Mouse (Mus musculus) embryonic facial prominence, embryonic 13.5 days (tissue): ENCODE measurements around the gene Sgsh. TPM values are rescaled to one million over a fixed set of nuclear protein-coding genes. Genes with fewer than 3 reads are reported as not detected.
"Not testable (repeated sequence)": the region's sequence is repeated elsewhere in the genome, so short reads cannot be mapped to it uniquely, and the experiment has no call there.

Source experiments
- ATAC-seq: fragments of 200-750 bp; cut with Nextera tagmentation; 2 replicates; pipeline ENCODE4 v1.8.0; 2017; ENCODE audit warnings: low read depth; ENCODE audit not compliant: insufficient number of reproducible peaks, insufficient read depth, low FRiP score, low TSS enrichment
- H3K27ac ChIP-seq: fragments of 300-500 bp; sonication (generic); 2 replicates; pipeline ENCODE4 v1.5.1; 2015; ENCODE audit warnings: moderate library complexity, mild to moderate bottlenecking, inconsistent platforms
- H3K27me3 ChIP-seq: fragments of 300-500 bp; sonication (generic); 2 replicates; pipeline ENCODE4 v1.6.1; 2015; ENCODE audit warnings: mild to moderate bottlenecking, inconsistent platforms
- H3K36me3 ChIP-seq: fragments of 300-500 bp; sonication (generic); 2 replicates; pipeline ENCODE4 v1.6.1; 2015; ENCODE audit warnings: mild to moderate bottlenecking, inconsistent platforms
- H3K4me1 ChIP-seq: fragments of 300-500 bp; sonication (generic); 2 replicates; pipeline ENCODE4 v1.6.1; 2015; ENCODE audit warnings: inconsistent platforms
- H3K4me2 ChIP-seq: fragments of 300-500 bp; sonication (generic); 2 replicates; pipeline ENCODE4 v1.6.1; 2015; ENCODE audit warnings: moderate library complexity, mild to moderate bottlenecking, inconsistent platforms
- H3K4me3 ChIP-seq: fragments of 300-500 bp; sonication (generic); 2 replicates; pipeline ENCODE4 v1.5.1; 2015; ENCODE audit warnings: mild to moderate bottlenecking, inconsistent platforms
- H3K9ac ChIP-seq: fragments of 300-500 bp; sonication (generic); 2 replicates; pipeline ENCODE4 v1.6.1; 2015; ENCODE audit warnings: mild to moderate bottlenecking, inconsistent platforms
- H3K9me3 ChIP-seq: fragments of 300-500 bp; sonication (generic); 2 replicates; pipeline ENCODE4 v1.6.1; 2016; ENCODE audit warnings: inconsistent platforms
- WGBS: fragments of 180-500 bp; shearing (Covaris S2); methylation state at CpG from one replicate; pipeline ENCODE4 v1.1.7; 2015; ENCODE audit warnings: mixed read lengths; 5-methylcytosine and 5-hydroxymethylcytosine counted together
- polyA plus RNA-seq: library from polyadenylated mRNA; unstranded; fragments of >200 nt; fragmentation: Nextera tagmentation; extraction: Ambion mirVana; gene quantifications from 2 replicates; pipeline ENCODE4 v1.2.1, GENCODE M21; 2015

Sgsh gene
- polyA plus RNA-seq, 1 experiment from 2014 or later: 5.9 TPM

DNA sequence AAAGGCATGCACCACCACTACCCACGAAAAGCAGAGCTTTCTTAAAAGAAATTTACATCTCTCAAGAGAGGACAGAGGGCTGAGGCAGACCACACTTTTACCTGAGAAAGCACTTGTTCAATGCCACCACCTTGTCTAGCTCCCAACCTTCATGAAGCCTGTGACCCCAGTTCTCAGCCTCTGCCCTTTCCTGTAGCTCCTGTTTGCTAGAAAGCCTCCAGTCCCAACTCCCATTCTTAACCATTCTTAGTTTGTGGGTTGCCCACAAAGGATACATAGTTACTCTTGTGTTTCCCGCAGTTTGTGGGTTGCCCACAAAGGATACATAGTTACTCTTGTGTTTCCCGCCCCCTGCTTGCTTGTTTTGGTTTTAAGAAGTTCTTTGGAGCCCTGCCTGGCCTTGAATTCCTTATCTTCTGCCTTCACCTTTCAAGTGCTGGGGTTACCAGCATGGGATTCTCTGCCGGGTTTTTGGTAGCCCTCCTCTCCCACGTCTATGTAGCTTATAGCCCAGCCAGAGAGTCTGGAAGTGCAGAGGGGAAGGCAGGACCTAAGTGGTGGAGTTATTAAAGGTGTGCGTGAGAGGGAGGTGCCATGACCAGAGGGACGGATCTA, 36.2 kb upstream of the Sgsh start:
- Histone ChIP-seq H3K9ac (no peak overlapping the region), H3K4me1 (peaks cover 32% of the 10 kb centered on the region), H3K4me3 (peak overlapping the region; percentile 66), H3K36me3 (no peaks in the 10 kb centered on the region), H3K27me3 (peaks cover 92% of the 10 kb centered on the region), H3K27ac (no peak overlapping the region), H3K9me3 (no peaks in the 10 kb centered on the region), H3K4me2 (peak overlapping the region; percentile 97)
- 37% methylated on average over 7 of the region's 7 CpGs for WGBS
- no peak for ATAC-seq

DNA sequence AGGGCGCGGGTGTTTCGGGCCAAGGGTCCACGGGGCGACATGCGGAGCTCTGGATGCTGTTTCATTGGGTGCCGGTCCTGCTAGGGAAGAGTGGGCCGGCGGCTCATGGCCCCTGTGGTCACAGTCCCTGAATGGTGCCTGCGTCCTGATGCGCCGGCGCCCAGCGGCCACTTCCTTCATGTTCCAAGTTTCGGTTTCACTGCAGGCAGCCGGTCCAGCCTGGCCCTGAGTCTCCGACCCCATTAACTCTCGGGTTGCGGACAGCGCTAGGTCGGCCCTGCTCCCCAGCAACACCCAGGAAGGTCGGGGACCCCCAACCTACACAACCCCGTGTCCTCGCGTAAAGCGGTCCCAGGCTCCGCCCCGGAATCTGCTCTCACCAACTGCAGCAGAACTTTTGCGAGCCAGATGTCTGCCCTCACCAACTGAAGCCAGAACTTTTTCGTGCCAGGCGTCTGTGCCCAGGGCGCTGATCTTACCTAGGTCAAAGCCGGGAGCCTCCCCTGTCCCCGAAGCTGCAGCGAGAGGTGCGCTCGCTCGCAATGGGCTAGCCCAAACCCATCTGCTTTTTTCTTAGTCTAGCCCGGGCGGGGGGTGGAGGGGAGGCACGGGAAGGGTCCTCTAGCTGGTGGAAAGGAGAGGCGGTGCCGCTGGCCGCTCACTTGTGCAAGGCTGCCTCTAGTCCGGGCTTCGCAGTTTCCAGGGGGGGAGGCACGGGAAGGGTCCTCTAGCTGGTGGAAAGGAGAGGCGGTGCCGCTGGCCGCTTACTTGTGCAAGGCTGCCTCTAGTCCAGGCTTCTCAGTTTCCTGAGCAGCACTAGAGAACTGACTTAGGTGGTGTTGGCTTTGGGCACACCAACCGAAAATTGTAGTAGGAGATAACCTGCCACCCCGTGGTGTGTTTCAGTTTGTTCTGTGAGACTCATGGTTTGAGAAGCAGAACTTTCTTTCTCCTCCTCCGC, 35.2 kb upstream of the Sgsh start:
- no peak overlapping the region; the same call in 1 of the 2 replicates for H3K27ac ChIP-seq

DNA sequence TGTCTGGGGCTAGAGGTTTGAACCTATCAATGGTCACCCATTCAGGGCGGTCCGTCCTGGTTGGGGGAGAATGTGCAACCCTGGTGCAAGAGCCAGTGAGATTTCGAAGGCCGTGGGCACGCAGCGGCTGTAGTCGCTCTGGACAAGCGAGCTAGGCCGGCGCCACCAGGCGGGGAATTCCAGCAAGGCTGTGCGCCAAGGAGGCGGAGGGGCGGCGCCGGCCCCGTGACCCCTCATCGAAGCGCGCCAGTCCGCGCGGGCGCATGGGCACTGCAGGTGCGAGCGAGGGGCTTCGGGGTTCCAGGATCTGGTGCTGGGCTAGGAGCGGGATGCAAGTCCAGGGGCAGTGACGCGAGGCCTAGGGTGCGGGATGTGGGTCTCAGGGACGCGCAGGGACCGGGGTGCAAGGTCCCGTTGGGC, 34.5 kb upstream of the Sgsh start:
- Histone ChIP-seq H3K9ac (peak overlapping the region; percentile 72), H3K9me3 (no peaks in the 10 kb centered on the region), H3K36me3 (no peaks in the 10 kb centered on the region), H3K4me2 (peak overlapping the region; percentile 97), H3K4me1 (peaks cover 32% of the 10 kb centered on the region), H3K27ac (no peak overlapping the region; the same call in 1 of the 2 replicates), H3K4me3 (peak overlapping the region; percentile 66), H3K27me3 (peaks cover 75% of the 10 kb centered on the region)
- no peak for ATAC-seq
- WGBS: 1% methylated on average over 35 of the region's 35 CpGs

More for the DNA sequence above, 35.2 kb upstream of the Sgsh start:
- Histone ChIP-seq H3K27me3 (peaks cover 82% of the 10 kb centered on the region), H3K9me3 (no peaks in the 10 kb centered on the region), H3K4me2 (peak overlapping the region; percentile 97), H3K36me3 (no peaks in the 10 kb centered on the region), H3K9ac (peak overlapping the region; percentile 72), H3K4me3 (peak overlapping the region; percentile 66), H3K4me1 (peaks cover 32% of the 10 kb centered on the region)
- no peak for ATAC-seq
- 2% methylated on average over 53 of the region's 53 CpGs for WGBS

DNA sequence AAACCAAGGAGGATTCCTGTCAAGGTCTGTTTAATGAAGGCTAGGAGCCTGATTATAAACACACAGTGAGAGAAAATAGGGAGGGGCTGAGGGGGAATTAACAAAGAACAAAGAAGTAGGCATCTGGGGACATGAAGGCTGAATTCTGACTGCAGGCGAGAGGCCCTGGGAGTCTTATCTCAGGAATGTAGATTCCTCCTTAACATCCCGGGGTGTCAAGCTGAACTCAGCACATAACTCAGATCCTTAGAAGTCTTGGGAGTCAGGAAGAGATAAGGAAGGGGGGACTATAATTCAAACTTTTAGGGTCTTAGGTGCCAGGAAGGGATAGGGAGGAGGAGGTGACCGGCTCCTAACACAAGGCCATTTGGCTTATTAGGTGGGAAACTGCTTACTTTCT, 31.9 kb upstream of the Sgsh start:
- H3K9ac ChIP-seq, H3K36me3 ChIP-seq, H3K9me3 ChIP-seq, H3K4me3 ChIP-seq, H3K27ac ChIP-seq, ATAC-seq, H3K4me2 ChIP-seq: not testable (repeated sequence)
- Histone ChIP-seq H3K4me1 (peaks cover 23% of the 10 kb centered on the region), H3K27me3 (peaks cover 50% of the 10 kb centered on the region)
- WGBS: 30% methylated on average over 3 of the region's 3 CpGs

DNA sequence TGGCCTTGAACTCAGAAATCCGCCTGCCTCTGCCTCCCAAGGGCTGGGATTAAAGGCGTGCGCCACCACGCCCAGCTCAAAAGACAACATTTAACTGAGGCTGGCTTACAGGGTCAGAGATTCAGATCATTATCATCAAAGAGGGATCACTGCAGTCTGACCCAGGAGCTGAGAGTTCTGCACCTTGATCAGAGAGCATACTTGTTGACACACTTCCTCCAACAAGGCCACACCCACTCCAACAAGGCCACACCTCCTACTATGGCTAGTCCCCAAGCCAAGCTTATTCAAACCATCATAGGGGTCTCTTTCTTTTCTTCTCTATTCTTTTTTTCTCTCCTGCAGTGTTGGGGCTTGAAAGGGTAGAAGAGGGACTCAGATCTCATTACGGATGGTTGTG, 31.0 kb upstream of the Sgsh start:
- Histone ChIP-seq H3K4me3 (no peak overlapping the region), H3K4me1 (peaks cover 17% of the 10 kb centered on the region), H3K4me2 (no peak overlapping the region), H3K27ac (no peak overlapping the region), H3K9ac (no peak overlapping the region), H3K36me3 (0 out of 2 replicates have a peak, but pooled peaks cover 2% of the 10 kb centered on the region), H3K27me3 (peaks cover 41% of the 10 kb centered on the region), H3K9me3 (no peaks in the 10 kb centered on the region)
- 96% methylated on average over 5 of the region's 5 CpGs for WGBS
- no peak for ATAC-seq

DNA sequence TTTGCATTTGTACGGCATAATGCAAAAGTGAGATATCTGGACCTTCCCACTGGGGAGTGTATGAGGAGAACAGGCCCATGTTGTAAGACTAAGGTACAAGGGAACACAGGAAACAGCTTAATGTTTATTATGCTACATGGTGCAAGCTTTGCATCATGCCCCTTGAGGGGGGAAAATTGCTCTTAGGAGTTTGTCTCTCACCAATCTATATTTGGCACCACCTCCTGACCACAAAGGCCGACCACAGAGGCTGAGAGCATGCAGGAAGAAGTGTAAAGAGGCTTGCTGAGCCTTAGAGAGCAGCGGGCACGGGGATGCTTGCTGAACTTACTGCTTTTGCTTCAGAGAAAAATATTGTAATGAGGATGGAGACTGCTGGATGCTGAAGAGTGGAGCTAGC, 29.6 kb upstream of the Sgsh start:
- H3K27me3 ChIP-seq: peaks cover 27% of the 10 kb centered on the region
- WGBS: 64% methylated on average over 4 of the region's 4 CpGs
- ATAC-seq: no peak
- no peak overlapping the region for H3K9ac ChIP-seq
- no peak overlapping the region for H3K27ac ChIP-seq
- no peak overlapping the region for H3K4me2 ChIP-seq
- H3K4me3 ChIP-seq: no peak overlapping the region
- no peaks in the 10 kb centered on the region for H3K9me3 ChIP-seq
- H3K36me3 ChIP-seq: peaks cover 11% of the 10 kb centered on the region
- H3K4me1 ChIP-seq: peaks cover 4% of the 10 kb centered on the region

DNA sequence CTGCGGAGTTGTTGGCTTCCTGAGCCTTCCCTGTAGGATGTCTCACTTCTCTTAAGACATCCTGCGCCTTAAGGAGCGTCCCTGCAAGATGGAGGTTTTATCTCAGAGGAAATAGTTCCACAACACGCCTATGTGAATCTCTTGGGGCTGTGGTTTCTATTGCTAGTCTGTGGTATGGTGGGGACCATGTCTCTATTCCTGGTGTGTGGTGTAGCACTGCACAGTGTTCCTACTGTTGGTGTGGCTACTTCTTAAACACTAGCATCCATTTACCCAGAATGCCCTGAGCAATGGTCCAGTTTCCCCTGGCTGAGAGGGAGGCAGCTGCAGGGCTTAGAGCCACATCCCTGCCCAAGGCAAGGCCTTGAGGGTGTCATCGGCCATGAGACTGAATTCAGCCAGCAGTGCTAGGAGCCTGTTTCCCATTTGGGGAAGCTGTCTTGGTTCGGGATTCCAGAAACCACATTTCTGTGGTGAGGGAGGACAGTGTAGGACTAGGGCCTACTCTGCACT, 27.1 kb upstream of the Sgsh start:
- Histone ChIP-seq H3K9ac (no peak overlapping the region), H3K4me3 (no peak overlapping the region), H3K9me3 (no peaks in the 10 kb centered on the region), H3K4me2 (no peak overlapping the region), H3K27me3 (peaks cover 1% of the 10 kb centered on the region; the same call in 1 of the 2 replicates), H3K27ac (no peak overlapping the region), H3K4me1 (no peaks in the 10 kb centered on the region), H3K36me3 (peaks cover 35% of the 10 kb centered on the region)
- ATAC-seq: no peak
- 56% methylated on average over 6 of the region's 6 CpGs for WGBS

DNA sequence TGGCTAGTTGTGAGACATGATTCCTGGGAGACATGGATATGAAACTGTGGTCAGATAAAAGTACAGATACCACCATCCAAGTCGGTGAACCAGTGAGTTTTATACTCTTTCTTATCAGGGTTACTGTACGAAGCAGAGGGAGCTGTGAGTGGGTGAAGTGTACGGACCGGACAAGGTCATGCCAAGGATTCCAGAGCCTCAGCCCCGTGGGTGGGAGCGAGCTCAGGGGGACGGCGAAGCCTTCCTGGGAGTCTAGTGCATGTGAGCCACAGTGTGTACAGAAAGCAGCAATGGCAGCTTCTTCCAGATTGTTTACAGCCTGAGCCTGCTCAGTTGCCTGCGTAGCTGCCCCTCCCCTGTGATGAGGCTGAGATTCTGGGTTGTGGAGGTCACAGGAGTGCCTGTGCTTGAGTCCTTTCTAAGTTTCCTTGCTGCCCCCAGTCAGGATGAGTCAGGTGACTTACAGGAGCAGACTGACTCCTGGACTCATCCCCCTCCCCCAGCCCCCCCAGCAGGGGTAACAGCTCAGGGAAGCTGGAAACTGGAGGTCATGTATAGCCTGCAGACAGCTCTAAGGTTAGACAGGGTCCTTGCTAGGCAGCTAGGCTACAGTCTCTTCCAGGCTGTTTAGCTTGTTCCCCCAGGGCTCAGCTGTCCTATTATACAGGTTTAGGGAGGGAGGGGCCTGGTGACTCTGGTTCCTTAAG, 26.4 kb upstream of the Sgsh start:
- WGBS: 80% methylated on average over 9 of the region's 9 CpGs
- no peak overlapping the region for H3K4me2 ChIP-seq
- H3K9ac ChIP-seq: no peak overlapping the region
- H3K4me1 ChIP-seq: no peaks in the 10 kb centered on the region
- peaks cover 41% of the 10 kb centered on the region for H3K36me3 ChIP-seq
- no peak for ATAC-seq
- no peaks in the 10 kb centered on the region for H3K27me3 ChIP-seq
- no peak overlapping the region for H3K27ac ChIP-seq
- no peaks in the 10 kb centered on the region for H3K9me3 ChIP-seq
- H3K4me3 ChIP-seq: no peak overlapping the region

DNA sequence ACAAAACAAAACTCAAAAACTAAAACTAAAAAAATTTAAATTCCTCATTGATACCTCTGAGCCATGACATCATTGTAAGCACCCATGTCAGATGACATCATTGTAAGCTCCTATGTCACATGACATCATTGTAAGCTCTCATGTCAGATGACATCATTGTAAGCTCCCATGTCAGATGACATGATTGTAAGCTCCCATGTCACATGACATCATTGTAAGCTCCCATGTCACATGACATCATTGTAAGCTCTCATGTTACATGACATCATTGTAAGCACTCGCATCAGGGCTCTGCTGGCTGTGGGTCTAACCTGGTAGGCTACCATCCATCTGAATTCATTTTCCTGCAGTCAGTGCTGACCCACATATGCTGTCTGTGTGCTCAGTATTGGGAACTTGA, 23.2 kb upstream of the Sgsh start:
- no peak overlapping the region for H3K27ac ChIP-seq
- ATAC-seq: no peak
- H3K9ac ChIP-seq: no peak overlapping the region
- H3K9me3 ChIP-seq: no peaks in the 10 kb centered on the region
- no peak overlapping the region for H3K4me2 ChIP-seq
- peaks cover 46% of the 10 kb centered on the region for H3K36me3 ChIP-seq
- H3K4me1 ChIP-seq: no peaks in the 10 kb centered on the region
- no peaks in the 10 kb centered on the region for H3K27me3 ChIP-seq
- H3K4me3 ChIP-seq: no peak overlapping the region
- 80% methylated on average over 1 of the region's 1 CpGs for WGBS

DNA sequence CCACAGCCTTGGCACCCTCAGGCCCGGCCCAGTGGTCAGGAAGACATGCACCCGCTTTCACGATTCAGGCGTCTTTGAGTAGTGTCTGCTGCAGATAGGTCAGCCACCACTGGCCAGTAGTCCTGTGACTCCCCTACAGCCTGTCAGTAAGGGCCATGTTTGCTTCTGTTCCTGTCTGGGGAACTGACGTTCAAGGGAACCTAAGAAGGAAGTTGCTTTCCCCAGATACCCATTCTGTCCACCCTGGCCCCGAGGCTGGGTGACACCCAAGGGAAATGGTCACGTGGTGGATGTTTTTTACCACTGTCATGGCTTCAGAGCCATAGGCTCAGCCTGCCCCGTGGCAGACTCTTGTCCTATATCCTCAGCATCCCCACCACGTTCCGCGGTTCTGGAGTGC, 22.0 kb upstream of the Sgsh start:
- Histone ChIP-seq H3K9ac (no peak overlapping the region), H3K36me3 (peaks cover 46% of the 10 kb centered on the region), H3K4me2 (no peak overlapping the region), H3K4me1 (no peaks in the 10 kb centered on the region), H3K27me3 (no peaks in the 10 kb centered on the region), H3K27ac (no peak overlapping the region), H3K9me3 (no peaks in the 10 kb centered on the region), H3K4me3 (no peak overlapping the region)
- ATAC-seq: no peak
- 93% methylated on average over 11 of the region's 11 CpGs for WGBS

DNA sequence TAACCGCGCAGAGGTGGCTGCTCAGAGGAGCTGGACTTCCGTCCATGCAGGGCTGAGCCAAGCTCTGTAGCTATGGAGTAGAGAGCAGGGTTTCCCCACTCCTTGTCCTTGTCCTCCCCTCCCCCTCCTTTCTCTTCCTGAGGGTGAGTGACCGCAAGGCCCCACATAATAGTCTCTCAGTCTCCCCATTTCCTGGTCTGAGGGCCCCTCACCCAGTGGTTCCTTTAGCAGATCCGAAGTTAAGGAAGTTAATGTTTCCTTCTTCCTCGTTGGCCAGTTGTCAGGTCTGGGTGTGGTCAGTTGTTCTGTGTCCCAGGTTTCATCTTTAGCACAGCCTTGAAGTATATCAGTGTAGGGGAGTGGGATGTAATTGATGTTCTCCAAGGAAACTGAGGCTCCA, 20.1 kb upstream of the Sgsh start:
- H3K27me3 ChIP-seq: no peaks in the 10 kb centered on the region
- no peak for ATAC-seq
- H3K4me2 ChIP-seq: no peak overlapping the region
- H3K4me1 ChIP-seq: no peaks in the 10 kb centered on the region
- 70% methylated on average over 6 of the region's 6 CpGs for WGBS
- no peaks in the 10 kb centered on the region for H3K9me3 ChIP-seq
- peaks cover 40% of the 10 kb centered on the region for H3K36me3 ChIP-seq
- no peak overlapping the region for H3K9ac ChIP-seq
- no peak overlapping the region for H3K27ac ChIP-seq
- H3K4me3 ChIP-seq: no peak overlapping the region
